In the genomic region with DNA sequence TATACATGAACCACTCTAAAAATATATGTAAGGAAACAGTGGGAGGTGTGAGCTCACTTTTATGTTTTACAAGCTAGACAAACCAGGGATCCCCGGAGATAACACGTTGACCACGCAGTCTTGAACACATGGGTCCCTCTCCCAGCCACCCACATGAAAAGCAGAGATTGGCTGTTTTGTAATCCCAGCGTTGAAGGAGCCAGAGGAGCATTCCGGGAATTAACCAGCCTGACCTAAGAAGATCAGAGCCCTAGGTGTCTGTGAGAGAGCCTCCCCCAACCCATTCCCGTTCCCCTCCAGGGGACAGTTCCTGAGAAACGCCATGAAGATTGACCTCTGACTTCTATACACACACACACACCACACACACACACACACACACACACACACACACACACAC, we compare ENCODE assay signal across 8 mouse cellular contexts. TPM values are rescaled to one million over a fixed set of nuclear protein-coding genes. Genes with fewer than 3 reads are reported as not detected.
A peak's percentile ranks its signal among the peaks of the same experiment; 100 is the strongest.
DNase-seq lines count a peak whose midpoint lies in the region; ATAC-seq and TF ChIP-seq lines count a peak whose summit lies in the region.
"Had no signal": no experiment of that assay in that cellular context is flagged by ENCODE, and none has a peak within 500 bp of the region (broad histone marks: within the 10 kb centered on the region; RNA-seq: fewer than 3 reads in every experiment).

No protein-coding gene starts in this region.

- no peaks in the 10 kb centered on the region for H3K9me3 ChIP-seq in lung, postnatal 0 days (ENCODE audit: low read length)
- H3K9me3 ChIP-seq in embryonic facial prominence, embryonic 15.5 days (replicated peaks): no peaks in the 10 kb centered on the region
- no peaks in the 10 kb centered on the region for H3K9me3 ChIP-seq in limb, embryonic 11.5 days (ENCODE audit: control insufficient read depth, low read length)
- H3K9me3 ChIP-seq in stomach, embryonic 15.5 days: no peaks in the 10 kb centered on the region

- no peak for TF ChIP-seq EP300 in lung, postnatal 0 days (IDR thresholded peaks at IDR 0.05)

- DNase-seq in lung, postnatal 0 days (ENCODE audit: low spot score): no peak
- DNase-seq in lung, postnatal 36 days: no peak
- peak; percentile 50 for DNase-seq in limb, embryonic 11.5 days (ENCODE audit: low spot score)
- no peak for DNase-seq in B cell, adult 2 months
- DNase-seq in ovary, postnatal 36 days (ENCODE audit: low spot score): no peak

- no peak overlapping the region for H3K27ac ChIP-seq in lung, postnatal 0 days (ENCODE audit: low read length)
- no peak overlapping the region for H3K27ac ChIP-seq in embryonic facial prominence, embryonic 15.5 days (replicated peaks)
- no peak overlapping the region for H3K27ac ChIP-seq in limb, embryonic 11.5 days (replicated peaks; ENCODE audit: low read depth, low read length)
- H3K27ac ChIP-seq in stomach, embryonic 15.5 days: no peak overlapping the region

- H3K27me3 ChIP-seq in lung, postnatal 0 days (replicated peaks; ENCODE audit: insufficient read depth, low read length): peaks cover 28% of the 10 kb centered on the region
- peaks cover 36% of the 10 kb centered on the region for H3K27me3 ChIP-seq in embryonic facial prominence, embryonic 15.5 days
- peaks cover 16% of the 10 kb centered on the region for H3K27me3 ChIP-seq in limb, embryonic 11.5 days (ENCODE audit: control insufficient read depth, insufficient read depth, low read length)
- peaks cover 31% of the 10 kb centered on the region for H3K27me3 ChIP-seq in stomach, embryonic 15.5 days (replicated peaks)

- no peaks in the 10 kb centered on the region for H3K36me3 ChIP-seq in lung, postnatal 0 days (ENCODE audit: insufficient read depth, low read length)
- H3K36me3 ChIP-seq in embryonic facial prominence, embryonic 15.5 days: no peaks in the 10 kb centered on the region
- H3K36me3 ChIP-seq in limb, embryonic 11.5 days (ENCODE audit: control insufficient read depth, insufficient read depth, low read length): no peaks in the 10 kb centered on the region
- H3K36me3 ChIP-seq in stomach, embryonic 15.5 days: no peaks in the 10 kb centered on the region

- TF ChIP-seq CTCF in lung, postnatal 0 days (IDR thresholded peaks at IDR 0.05): no peak

- H3K4me3 ChIP-seq in lung, postnatal 0 days (ENCODE audit: low read depth, low read length): no peak overlapping the region
- peak overlapping the region; percentile 53 for H3K4me3 ChIP-seq in embryonic facial prominence, embryonic 15.5 days (replicated peaks)
- peak overlapping the region; percentile 42 for H3K4me3 ChIP-seq in limb, embryonic 11.5 days (ENCODE audit: low read depth, low read length)
- H3K4me3 ChIP-seq in stomach, embryonic 15.5 days (replicated peaks): peak overlapping the region; percentile 49

- peaks cover 12% of the 10 kb centered on the region; the same call in 1 of the 2 replicates for H3K4me1 ChIP-seq in lung, postnatal 0 days (ENCODE audit: insufficient read depth, low read depth, low read length)
- H3K4me1 ChIP-seq in embryonic facial prominence, embryonic 15.5 days: peaks cover 23% of the 10 kb centered on the region
- H3K4me1 ChIP-seq in limb, embryonic 11.5 days (ENCODE audit: control insufficient read depth, insufficient read depth, low read length): peaks cover 6% of the 10 kb centered on the region
- H3K4me1 ChIP-seq in stomach, embryonic 15.5 days: peaks cover 14% of the 10 kb centered on the region; the same call in 1 of the 2 replicates

- ATAC-seq in lung, postnatal 0 days: no peak
- no peak for ATAC-seq in embryonic facial prominence, embryonic 15.5 days (ENCODE audit: insufficient number of reproducible peaks, low FRiP score, low TSS enrichment, low read depth)
- 0 out of 2 replicates have a peak, but pooled peaks have one; percentile 10 for ATAC-seq in limb, embryonic 11.5 days (ENCODE audit: insufficient number of reproducible peaks, low FRiP score, low TSS enrichment, low read depth)
- ATAC-seq in stomach, embryonic 15.5 days (ENCODE audit: insufficient read depth, low FRiP score, low read depth): no peak

- WGBS in lung, postnatal 0 days: 4% methylated on average over 7 of the region's 7 CpGs
- 2% methylated on average over 7 of the region's 7 CpGs for WGBS in embryonic facial prominence, embryonic 15.5 days
- under 1% methylated on average over 7 of the region's 7 CpGs for WGBS in limb, embryonic 11.5 days
- WGBS in stomach, embryonic 15.5 days: 2% methylated on average over 7 of the region's 7 CpGs

- no peak overlapping the region for H3K9ac ChIP-seq in lung, postnatal 0 days (replicated peaks; ENCODE audit: low read depth)
- no peak overlapping the region for H3K9ac ChIP-seq in embryonic facial prominence, embryonic 15.5 days
- H3K9ac ChIP-seq in limb, embryonic 11.5 days (ENCODE audit: low read length): peak overlapping the region; percentile 69; the same call in 1 of the 2 replicates
- H3K9ac ChIP-seq in stomach, embryonic 15.5 days: no peak overlapping the region

- H3K4me2 ChIP-seq in lung, postnatal 0 days (replicated peaks; ENCODE audit: low read depth, low read length): peak overlapping the region; percentile 87
- H3K4me2 ChIP-seq in embryonic facial prominence, embryonic 15.5 days (replicated peaks): peak overlapping the region; percentile 98
- peak overlapping the region; percentile 79 for H3K4me2 ChIP-seq in limb, embryonic 11.5 days (ENCODE audit: low read depth, severe bottlenecking)
- H3K4me2 ChIP-seq in stomach, embryonic 15.5 days: peak overlapping the region; percentile 92

RNA-seq across cellular contexts. Expression of a gene that starts 3.6 kb away (rescaled TPM):
- 0.47 and 0.73 TPM in 2 replicates for polyA plus RNA-seq in lung, postnatal 0 days (2015; fragmentation: Nextera tagmentation; extraction: Ambion mirVana)
- polyA plus RNA-seq in embryonic facial prominence, embryonic 15.5 days (2015; fragmentation: Nextera tagmentation; extraction: Ambion mirVana): 3.1 and 8.1 TPM in 2 replicates
- not detected in 2 replicates for polyA plus RNA-seq in limb, embryonic 11.5 days (2014; fragmentation: Nextera tagmentation; extraction: Ambion mirVana)
- not detected in 2 replicates for polyA plus RNA-seq in stomach, embryonic 15.5 days (2015; fragmentation: Nextera tagmentation; extraction: Ambion mirVana)
- polyA plus RNA-seq: small intestine, adult 2 months had no signal

RNA-seq across cellular contexts. Expression of a gene that starts 14.9 kb away (rescaled TPM):
- 132 and 135 TPM in 2 replicates for polyA plus RNA-seq in lung, postnatal 0 days (2015; fragmentation: Nextera tagmentation; extraction: Ambion mirVana)
- polyA plus RNA-seq in embryonic facial prominence, embryonic 15.5 days (2015; fragmentation: Nextera tagmentation; extraction: Ambion mirVana): 190 and 192 TPM in 2 replicates
- 111 and 115 TPM in 2 replicates for polyA plus RNA-seq in limb, embryonic 11.5 days (2014; fragmentation: Nextera tagmentation; extraction: Ambion mirVana)
- polyA plus RNA-seq in stomach, embryonic 15.5 days (2015; fragmentation: Nextera tagmentation; extraction: Ambion mirVana): 137 and 143 TPM in 2 replicates

RNA-seq across cellular contexts. Expression of a gene that starts 37.7 kb away (rescaled TPM):
- 1.1 and 1.5 TPM in 2 replicates for polyA plus RNA-seq in lung, postnatal 0 days (2015; fragmentation: Nextera tagmentation; extraction: Ambion mirVana)
- 5.6 and 14.0 TPM in 2 replicates for polyA plus RNA-seq in embryonic facial prominence, embryonic 15.5 days (2015; fragmentation: Nextera tagmentation; extraction: Ambion mirVana)
- not detected in 2 replicates for polyA plus RNA-seq in limb, embryonic 11.5 days (2014; fragmentation: Nextera tagmentation; extraction: Ambion mirVana)
- polyA plus RNA-seq in stomach, embryonic 15.5 days (2015; fragmentation: Nextera tagmentation; extraction: Ambion mirVana): 0.21 and 0.35 TPM in 2 replicates
- polyA plus RNA-seq: small intestine, adult 2 months had no signal

RNA-seq across cellular contexts. Expression of a gene that starts 43.7 kb away (rescaled TPM):
- 6.0 and 6.2 TPM in 2 replicates for polyA plus RNA-seq in lung, postnatal 0 days (2015; fragmentation: Nextera tagmentation; extraction: Ambion mirVana)
- polyA plus RNA-seq in embryonic facial prominence, embryonic 15.5 days (2015; fragmentation: Nextera tagmentation; extraction: Ambion mirVana): 10.8 and 26.9 TPM in 2 replicates
- polyA plus RNA-seq in limb, embryonic 11.5 days (2014; fragmentation: Nextera tagmentation; extraction: Ambion mirVana): 0.15 TPM in 1 of 2 replicates, not detected in the other
- 0.50 and 0.67 TPM in 2 replicates for polyA plus RNA-seq in stomach, embryonic 15.5 days (2015; fragmentation: Nextera tagmentation; extraction: Ambion mirVana)
